Mouse (Mus musculus) spleen, postnatal 36 days (tissue): ENCODE measurements around the gene Cfap97.

Source experiments
- DNase-seq, 2 experiments: peaks; one replicate each; pipeline ENCODE4 v3.0.0; 2022; ENCODE audit warnings: low spot score in 2 of 2, mixed read lengths in 1 of 2

Gene Cfap97

DNA sequence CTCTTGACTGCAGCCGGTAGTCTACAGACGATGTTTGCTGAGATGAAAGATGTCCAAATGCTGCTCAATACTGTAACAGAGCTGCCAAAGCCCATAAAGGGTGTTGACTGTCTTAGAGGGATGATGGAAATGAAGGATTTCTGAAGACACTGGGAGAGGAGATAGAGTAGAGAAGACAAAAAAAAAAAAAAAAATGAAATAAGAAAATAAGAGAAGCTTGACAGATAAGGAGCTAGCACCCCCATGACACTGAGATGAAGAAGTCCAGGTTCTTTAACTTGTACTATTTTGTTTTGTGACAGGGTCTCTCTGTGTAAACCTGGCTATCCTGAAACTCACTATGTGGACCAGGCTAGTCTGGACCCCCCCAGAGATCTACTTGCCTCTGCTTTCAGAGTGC is 1.5 kb downstream of the Cfap97 start:
- no peak for DNase-seq

DNA sequence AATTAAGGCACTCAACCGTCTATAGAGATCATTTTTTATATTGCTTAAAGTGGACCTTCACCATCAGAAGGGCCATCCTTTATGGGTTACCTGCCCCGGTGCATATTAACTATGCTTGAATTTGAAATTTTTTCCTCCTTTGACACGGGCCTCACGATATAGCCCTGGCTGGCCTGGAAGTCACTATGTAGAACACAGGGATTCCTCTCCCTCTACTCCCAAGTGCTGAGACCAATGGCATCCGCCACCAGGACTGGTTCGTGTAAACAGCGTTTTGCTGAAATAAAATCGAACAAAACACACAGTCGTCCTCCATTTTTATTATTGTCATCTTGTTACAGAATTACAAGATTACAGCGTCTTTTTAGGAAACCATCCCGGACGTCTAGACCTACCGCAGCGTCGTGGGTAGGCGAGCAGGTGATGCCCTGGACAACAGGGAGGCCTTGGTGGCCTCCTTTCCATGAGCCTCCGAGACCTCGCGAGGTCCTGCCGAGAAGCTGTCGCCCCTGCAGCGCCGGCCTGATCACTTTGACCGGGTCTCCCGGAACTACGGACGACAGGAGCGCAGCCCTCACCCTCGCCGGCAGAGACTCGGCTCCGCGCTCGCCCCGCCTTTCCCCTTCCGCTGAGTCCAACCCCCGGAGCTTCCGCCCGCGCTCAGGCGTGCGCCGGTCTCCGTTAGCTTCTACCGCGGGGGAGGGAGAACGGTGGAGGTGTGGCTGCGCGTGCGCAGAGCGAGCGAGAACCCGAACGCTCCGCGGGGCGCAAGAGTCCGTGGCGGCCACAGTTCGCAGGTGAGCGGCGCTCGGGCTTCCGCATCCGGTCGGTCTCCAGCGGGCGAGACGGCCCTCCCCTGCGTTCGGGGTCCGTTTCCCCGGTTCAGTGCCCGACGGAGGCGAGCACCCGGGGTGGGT is 11.6 kb downstream of the Cfap97 start:
- peak; percentile 98 for DNase-seq

GRCm38 (mm10) chr8:46163870-46164190 is 12.3 kb downstream of the Cfap97 start:
- no peak for DNase-seq

DNA sequence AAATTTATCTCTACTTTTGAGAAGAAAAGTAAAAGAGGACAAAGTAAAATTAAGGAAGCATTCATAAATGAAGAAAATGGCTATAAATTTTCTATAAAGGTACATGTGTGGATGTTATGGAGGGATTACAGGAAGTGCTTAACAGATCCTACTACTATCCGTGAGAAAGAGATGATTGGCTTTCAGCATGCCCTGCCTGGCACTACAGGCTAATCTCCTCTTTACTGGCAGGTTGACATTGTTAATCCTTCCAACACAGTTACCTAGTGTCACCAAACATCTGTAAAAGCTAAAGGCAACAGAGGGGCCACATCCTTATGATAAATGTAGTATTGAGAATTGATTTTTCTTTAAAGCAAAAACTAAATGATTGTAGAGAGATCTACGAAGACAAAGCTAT is 22.1 kb downstream of the Cfap97 start:
- DNase-seq, result no peak

- DNase-seq, result no peak
Observed at GRCm38 (mm10) chr8:46180136-46180535, 28.6 kb downstream of the Cfap97 start.

DNA sequence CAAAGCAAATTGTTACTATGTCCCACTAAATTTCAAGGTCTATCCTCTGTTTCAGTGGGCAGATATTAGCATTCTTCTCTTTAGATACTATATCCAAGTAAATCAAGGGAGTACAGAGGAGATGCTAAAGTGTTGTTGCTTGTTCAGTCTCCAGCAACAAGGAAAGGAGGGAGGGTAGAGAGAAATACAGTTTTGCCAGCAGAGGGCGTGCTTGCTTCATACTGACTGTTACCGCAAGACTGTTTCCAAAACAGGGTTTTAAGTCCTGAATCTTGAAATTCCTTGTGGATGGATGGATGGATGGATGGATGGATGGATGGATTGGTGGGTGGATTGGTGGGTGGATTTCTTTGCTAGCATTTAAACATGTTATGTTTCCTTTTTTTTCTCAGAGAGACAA is 33.8 kb downstream of the Cfap97 start:
- DNase-seq, result peak; percentile 8 to 26

DNA sequence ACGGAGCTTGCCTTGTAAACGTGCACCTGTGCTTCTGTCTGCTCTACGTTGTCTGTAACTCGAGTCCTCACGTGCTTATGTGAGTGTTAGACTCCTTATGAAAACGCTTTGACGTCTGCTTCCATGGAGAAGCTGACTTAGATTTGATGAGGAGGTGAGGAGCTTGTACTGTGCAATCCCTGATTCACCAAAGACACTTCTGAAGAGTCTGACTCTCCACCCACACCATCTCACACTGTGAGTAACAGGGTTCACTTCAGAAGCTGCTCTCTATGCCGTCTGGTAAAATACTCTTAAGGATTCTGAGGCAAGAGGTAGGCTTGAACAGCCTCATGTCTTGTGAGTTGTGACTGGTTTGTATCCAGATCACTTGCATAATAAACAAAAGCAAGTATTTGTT is 41.5 kb downstream of the Cfap97 start:
- no peak for DNase-seq

DNA sequence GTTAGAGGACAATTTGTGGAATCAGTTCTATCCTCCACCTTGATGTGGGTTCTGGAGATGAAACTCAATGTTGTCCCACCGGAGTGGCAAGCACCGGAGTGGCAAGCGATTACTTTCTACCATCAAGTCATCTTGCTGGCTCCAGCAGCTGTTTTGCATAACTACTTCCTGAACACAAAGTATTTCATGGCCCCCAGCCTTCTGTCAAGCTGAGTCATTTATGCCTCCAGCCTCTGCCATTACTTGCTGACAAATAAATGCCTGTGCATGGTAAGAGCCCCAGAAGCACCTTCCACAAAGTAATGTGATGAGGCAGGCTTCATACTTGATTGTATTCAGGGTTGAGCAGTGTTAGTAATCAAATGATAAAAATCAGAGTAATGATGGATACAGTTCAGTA is 45.3 kb downstream of the Cfap97 start:
- DNase-seq, result no peak

DNA sequence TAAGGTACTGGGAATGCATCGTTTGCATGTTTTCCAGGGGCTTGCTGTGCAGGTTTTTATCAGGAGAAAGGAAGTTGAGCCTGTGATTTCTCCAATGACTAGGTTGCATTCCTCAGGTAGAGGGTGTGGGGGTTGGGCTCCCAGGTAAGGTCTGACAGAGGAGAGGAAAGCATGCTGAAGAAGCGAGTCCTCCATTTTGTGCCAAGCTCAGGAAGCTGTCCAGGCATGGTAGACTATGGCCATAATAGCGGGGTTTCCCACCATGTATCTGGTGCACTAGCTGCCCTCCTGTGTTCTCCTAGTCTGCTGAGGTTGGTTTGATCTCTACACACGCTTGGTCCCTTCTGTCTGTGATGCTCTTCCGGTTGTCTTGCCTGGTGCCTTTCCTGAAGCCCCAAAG is 46.1 kb downstream of the Cfap97 start:
- no peak for DNase-seq

DNA sequence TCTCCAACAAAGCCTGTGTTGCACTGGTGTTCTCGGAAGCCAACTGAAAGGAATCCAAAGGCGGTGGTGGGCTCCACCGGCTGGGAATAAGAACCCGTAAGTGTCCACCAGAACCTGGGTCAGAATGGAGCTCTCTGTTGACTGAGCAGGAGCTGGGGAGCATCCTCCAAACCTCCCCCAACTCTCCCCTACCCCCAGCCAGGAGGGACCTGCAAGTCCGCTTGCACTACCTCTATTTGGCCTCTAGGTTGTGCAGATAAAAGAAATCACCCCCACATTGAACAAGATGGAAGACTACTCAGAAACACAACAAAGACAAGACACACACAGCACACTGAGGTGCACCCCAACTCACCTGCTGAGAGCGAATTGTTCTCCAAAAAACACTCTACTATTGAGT is 50.8 kb downstream of the Cfap97 start:
- DNase-seq, result no peak

GRCm38 (mm10) chr8:46204301-46204700 is 52.7 kb downstream of the Cfap97 start:
- no peak for DNase-seq

DNA sequence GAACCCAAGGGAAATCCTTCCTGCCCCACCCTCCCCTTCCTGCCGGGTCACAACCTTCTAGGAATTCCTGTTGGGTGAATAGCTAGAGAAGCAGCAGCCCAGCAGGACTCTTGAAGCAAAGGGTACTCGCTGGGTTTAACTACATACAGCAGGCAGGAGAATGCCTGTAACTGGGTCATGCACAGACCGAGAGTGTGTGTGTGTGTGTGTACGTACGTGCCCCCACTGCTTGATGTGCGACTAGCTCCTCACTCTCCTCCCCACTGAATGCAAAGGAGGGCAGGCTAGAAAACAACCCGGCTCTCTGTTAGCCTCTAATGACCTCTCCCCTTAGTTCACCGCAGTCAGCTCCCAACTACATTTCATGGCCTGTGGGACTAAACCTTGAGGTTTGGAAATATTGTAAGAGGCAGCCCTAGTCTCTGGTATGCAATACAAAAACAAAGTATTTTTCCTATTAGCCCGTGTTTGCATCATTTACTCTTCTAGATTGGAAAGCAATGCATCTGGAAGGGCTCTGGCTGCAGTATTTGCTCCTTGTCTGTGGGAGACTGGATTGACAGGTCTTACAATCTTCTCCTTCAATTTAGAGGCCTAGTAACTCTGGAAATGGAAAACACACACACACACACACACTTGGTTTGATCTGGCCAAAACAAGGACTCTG is 53.5 kb downstream of the Cfap97 start:
- no peak for DNase-seq

GRCm38 (mm10) chr8:46206107-46206506 is 54.5 kb downstream of the Cfap97 start:
- DNase-seq, result no peak

DNA sequence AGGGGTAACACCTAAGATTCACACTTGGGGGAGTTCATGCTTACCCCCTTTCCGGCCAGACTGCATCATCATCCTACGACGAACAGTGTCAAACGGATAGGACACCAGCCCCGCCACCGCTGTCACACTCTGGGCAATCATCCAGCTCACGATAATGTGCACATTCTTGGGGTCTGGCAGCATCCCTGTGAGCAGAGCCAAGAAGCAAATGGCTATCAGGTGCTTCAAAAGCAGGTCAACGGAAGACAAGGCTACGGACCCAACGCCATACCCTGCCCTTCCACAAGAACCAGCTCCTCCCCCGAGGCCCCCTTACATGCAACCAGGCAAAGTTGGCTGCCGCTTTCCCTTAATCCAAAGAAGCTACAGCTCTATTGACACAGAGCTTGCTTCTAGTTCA is 56.8 kb downstream of the Cfap97 start:
- DNase-seq, result peak in 1 of 2 experiments; percentile 12

GRCm38 (mm10) chr8:46209057-46209456 is 57.5 kb downstream of the Cfap97 start:
- DNase-seq, result peak; percentile 5 to 14

DNA sequence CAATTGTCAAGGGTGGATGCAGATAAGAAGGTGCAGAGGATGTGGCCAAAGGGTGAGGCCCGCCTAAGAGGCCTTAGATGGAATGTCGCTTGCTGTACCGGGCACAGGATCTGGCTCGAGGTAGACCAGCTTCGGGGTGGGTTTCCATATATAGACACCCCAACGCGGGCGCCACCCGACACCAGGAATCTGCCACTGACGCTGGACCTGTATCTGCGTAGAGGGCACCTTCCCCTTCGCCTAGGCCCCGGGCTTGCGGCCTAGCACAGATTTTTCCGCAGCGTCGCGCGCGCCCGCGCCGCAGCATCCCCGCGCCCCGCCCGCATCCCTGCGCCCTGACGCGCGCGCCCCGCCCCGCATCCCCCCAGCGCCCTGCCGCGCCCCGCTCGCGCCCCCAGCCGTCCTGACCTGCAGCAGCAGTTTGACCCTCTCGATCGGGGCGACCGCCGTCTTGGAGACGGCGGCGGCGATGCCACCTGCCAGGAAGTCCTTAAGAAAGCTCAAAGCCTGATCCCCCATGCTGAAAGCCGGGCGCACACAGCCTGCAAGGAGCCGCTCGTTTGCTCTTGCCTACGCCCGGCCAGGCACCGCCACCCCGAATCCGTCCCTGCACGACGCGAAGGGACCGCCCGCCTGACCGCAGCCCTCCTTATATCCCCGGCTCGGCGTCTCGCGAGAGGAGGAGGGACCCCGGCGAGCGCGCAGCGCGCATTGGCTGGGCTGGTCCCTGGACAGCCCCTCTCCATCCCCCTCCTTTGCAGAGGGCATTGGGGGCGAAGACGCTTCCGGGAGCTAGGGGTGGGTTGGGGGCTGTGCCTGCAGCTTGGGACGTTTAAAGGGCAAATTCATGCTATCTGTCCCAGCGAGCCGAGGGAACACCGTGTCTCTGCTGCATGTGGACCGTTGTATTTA is 59.1 kb downstream of the Cfap97 start, which contains the start of gene Slc25a4:
TSS of gene Slc25a4 (minus strand) at position 881 of the 912 bp plus-strand sequence.
- peak; percentile 92 to 93 for DNase-seq

- DNase-seq, result no peak
Observed at GRCm38 (mm10) chr8:46211611-46212071, 60.1 kb downstream of the Cfap97 start.

DNA sequence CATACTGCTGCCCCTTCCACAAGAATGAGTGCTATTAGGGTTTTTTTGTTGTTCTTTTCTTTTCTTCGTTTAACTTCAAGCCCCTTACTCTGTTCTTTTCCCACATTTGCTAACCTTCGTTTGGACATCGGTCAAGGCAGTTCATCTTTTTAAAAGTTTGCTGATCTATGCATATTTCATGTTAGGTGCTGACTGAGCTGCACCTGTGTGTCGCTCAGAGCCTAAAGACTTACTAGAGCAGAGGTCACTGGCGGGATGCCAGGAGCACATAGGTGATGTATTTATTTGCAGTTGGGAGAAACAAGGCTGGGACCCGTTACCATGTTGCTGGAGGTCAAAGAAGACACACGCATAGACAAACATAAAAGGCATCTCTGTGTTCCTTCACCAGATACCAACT is 60.6 kb downstream of the Cfap97 start:
- no peak for DNase-seq

GRCm38 (mm10) chr8:46213971-46214480 is 62.5 kb downstream of the Cfap97 start:
- no peak for DNase-seq

- DNase-seq, result no peak
Observed at GRCm38 (mm10) chr8:46216838-46217237, 65.3 kb downstream of the Cfap97 start.

- no peak for DNase-seq
Observed at GRCm38 (mm10) chr8:46220566-46220965, 69.0 kb downstream of the Cfap97 start.

- no peak for DNase-seq
Observed at GRCm38 (mm10) chr8:46225501-46225900, 73.9 kb downstream of the Cfap97 start.
